Mouse (Mus musculus) forebrain, embryonic 14.5 days (tissue): Measurements from ENCODE around the gene Trim61. TPM values are rescaled to one million over a fixed set of nuclear protein-coding genes. Genes with fewer than 3 reads are reported as not detected.
A peak's percentile ranks its signal among the peaks of the same experiment; 100 is the strongest.

Source experiments
- ATAC-seq: fragments of 200-750 bp; cut with Nextera tagmentation; 2 replicates; pipeline ENCODE4 v1.8.0; 2017; ENCODE audit warnings: mild to moderate bottlenecking, moderate library complexity
- DNase-seq: peaks from one replicate; pipeline ENCODE4 v3.0.0-alpha.2; 2015; ENCODE audit warnings: low spot score
- H3K27ac ChIP-seq: fragments of 300-500 bp; sonication (generic); 2 replicates; pipeline ENCODE4 v1.5.1; 2014; ENCODE audit warnings: low read depth, mild to moderate bottlenecking, control low read depth, low read length, moderate library complexity
- H3K27me3 ChIP-seq: fragments of 300-500 bp; sonication (generic); replicated peaks from 2 replicates; pipeline ENCODE4 v1.6.1; 2014; ENCODE audit warnings: low read length, control low read depth, mixed read lengths; ENCODE audit not compliant: control insufficient read depth, insufficient read depth
- H3K36me3 ChIP-seq: fragments of 300-500 bp; sonication (generic); 2 replicates; pipeline ENCODE4 v1.6.1; 2014; ENCODE audit warnings: low read length, control low read depth; ENCODE audit not compliant: control insufficient read depth, insufficient read depth
- H3K4me1 ChIP-seq: fragments of 300-500 bp; sonication (generic); 2 replicates; pipeline ENCODE4 v1.6.1; 2014; ENCODE audit warnings: antibody characterized with exemption, low read length, control low read depth; ENCODE audit not compliant: control insufficient read depth, insufficient read depth
- H3K4me2 ChIP-seq: fragments of 300-500 bp; sonication (generic); 2 replicates; pipeline ENCODE4 v1.6.1; 2014; ENCODE audit warnings: mild to moderate bottlenecking, control low read depth, low read length
- H3K4me3 ChIP-seq: fragments of 300-500 bp; sonication (generic); 2 replicates; pipeline ENCODE4 v1.5.1; 2014; ENCODE audit warnings: low read depth, low read length, control low read depth
- H3K9ac ChIP-seq: fragments of 300-500 bp; sonication (generic); 2 replicates; pipeline ENCODE4 v1.6.1; 2014; ENCODE audit warnings: mild to moderate bottlenecking, low read length, control low read depth, moderate library complexity
- H3K9me3 ChIP-seq: fragments of 300-500 bp; sonication (generic); replicated peaks from 2 replicates; pipeline ENCODE4 v1.6.1; 2016; ENCODE audit warnings: low read length, control low read depth, mixed read lengths; ENCODE audit not compliant: control insufficient read depth
- WGBS: fragments of 180-500 bp; shearing (Covaris S2); extraction: QIAGEN DNeasy Blood & Tissue Kit; methylation state at CpG from one replicate; pipeline ENCODE4 v1.1.7; 2014; 5-methylcytosine and 5-hydroxymethylcytosine counted together
- polyA plus RNA-seq: library from polyadenylated mRNA; unstranded; fragments of >200 nt; fragmentation: Nextera tagmentation; extraction: Ambion mirVana; gene quantifications from 2 replicates; pipeline ENCODE4 v1.2.1, GENCODE M21; 2014

The Trim61 gene
- not detected in 2 replicates for polyA plus RNA-seq

- no peak within 1 kb of the TSS for H3K27ac ChIP-seq
- no peaks in the 10 kb centered on the region for H3K27me3 ChIP-seq
- no peak within 1 kb of the TSS for H3K4me2 ChIP-seq
- 88% methylated on average over 8 of the region's 8 CpGs for WGBS
- H3K4me3 ChIP-seq = no peak within 1 kb of the TSS
- H3K36me3 ChIP-seq = no peaks in the 10 kb centered on the region
- no peaks in the 10 kb centered on the region for H3K9me3 ChIP-seq
- ATAC-seq = no peak
- no peaks in the 10 kb centered on the region for H3K4me1 ChIP-seq
- no peak within 1 kb of the TSS for H3K9ac ChIP-seq
- DNase-seq = no peak
These were observed at the start of gene Trim61, which contains the start of gene Trim60 for GRCm38 (mm10) chr8:65018423-65018822. Trim61 (minus strand) TSS chr8:65018523. Trim60 (minus strand) TSS chr8:65018584.

- Histone ChIP-seq H3K4me1 (no peaks in the 10 kb centered on the region), H3K9me3 (no peaks in the 10 kb centered on the region), H3K9ac (no peak overlapping the region), H3K36me3 (no peaks in the 10 kb centered on the region), H3K4me2 (peak overlapping the region; percentile 29; the same call in 1 of the 2 replicates), H3K4me3 (no peak overlapping the region), H3K27me3 (no peaks in the 10 kb centered on the region), H3K27ac (no peak overlapping the region)
- peak; percentile 46 for DNase-seq
- ATAC-seq = peak; percentile 68
- 7% methylated on average over 10 of the region's 10 CpGs for WGBS
These were observed 49.6 kb upstream of the Trim61 start for GRCm38 (mm10) chr8:65067694-65068472.

GRCm38 (mm10) chr8:65067031-65067430, 48.7 kb upstream of the Trim61 start:
- no peaks in the 10 kb centered on the region for H3K4me1 ChIP-seq
- no peak overlapping the region for H3K27ac ChIP-seq
- WGBS = 94% methylated on average over 4 of the region's 4 CpGs
- H3K4me2 ChIP-seq = no peak overlapping the region
- H3K9me3 ChIP-seq = no peaks in the 10 kb centered on the region
- DNase-seq (no peak), ATAC-seq (no peak)
- H3K36me3 ChIP-seq = no peaks in the 10 kb centered on the region
- H3K27me3 ChIP-seq = no peaks in the 10 kb centered on the region
- no peak overlapping the region for H3K4me3 ChIP-seq
- H3K9ac ChIP-seq = no peak overlapping the region

GRCm38 (mm10) chr8:65065622-65066021, 47.3 kb upstream of the Trim61 start:
- WGBS = 91% methylated on average over 3 of the region's 3 CpGs
- no peak for DNase-seq
- no peaks in the 10 kb centered on the region for H3K27me3 ChIP-seq
- H3K4me2 ChIP-seq = no peak overlapping the region
- H3K4me3 ChIP-seq = no peak overlapping the region
- H3K9ac ChIP-seq = no peak overlapping the region
- no peaks in the 10 kb centered on the region for H3K36me3 ChIP-seq
- no peak for ATAC-seq
- H3K9me3 ChIP-seq = no peaks in the 10 kb centered on the region
- H3K4me1 ChIP-seq = no peaks in the 10 kb centered on the region
- no peak overlapping the region for H3K27ac ChIP-seq

GRCm38 (mm10) chr8:65064071-65064470, 45.7 kb upstream of the Trim61 start:
- Histone ChIP-seq H3K4me1 (no peaks in the 10 kb centered on the region), H3K4me2 (no peak overlapping the region), H3K4me3 (no peak overlapping the region), H3K27me3 (no peaks in the 10 kb centered on the region), H3K9ac (no peak overlapping the region), H3K27ac (no peak overlapping the region), H3K36me3 (no peaks in the 10 kb centered on the region), H3K9me3 (no peaks in the 10 kb centered on the region)
- WGBS = 50% methylated on average over 2 of the region's 2 CpGs
- DNase-seq (no peak), ATAC-seq (no peak)

GRCm38 (mm10) chr8:65062195-65062594, 43.9 kb upstream of the Trim61 start:
- Histone ChIP-seq H3K27ac (no peak overlapping the region), H3K4me3 (no peak overlapping the region), H3K4me1 (no peaks in the 10 kb centered on the region), H3K36me3 (no peaks in the 10 kb centered on the region), H3K27me3 (no peaks in the 10 kb centered on the region), H3K9me3 (no peaks in the 10 kb centered on the region), H3K9ac (no peak overlapping the region), H3K4me2 (no peak overlapping the region)
- 74% methylated on average over 4 of the region's 4 CpGs for WGBS
- ATAC-seq (no peak), DNase-seq (no peak)

- H3K27ac ChIP-seq = no peak overlapping the region
- WGBS = 93% methylated on average over 4 of the region's 4 CpGs
- H3K27me3 ChIP-seq = no peaks in the 10 kb centered on the region
- no peak overlapping the region for H3K4me3 ChIP-seq
- no peaks in the 10 kb centered on the region for H3K4me1 ChIP-seq
- H3K9ac ChIP-seq = no peak overlapping the region
- DNase-seq (no peak), ATAC-seq (no peak)
- H3K4me2 ChIP-seq = no peak overlapping the region
- no peaks in the 10 kb centered on the region for H3K9me3 ChIP-seq
- H3K36me3 ChIP-seq = no peaks in the 10 kb centered on the region
These were observed 38.4 kb upstream of the Trim61 start for GRCm38 (mm10) chr8:65056722-65057121.

GRCm38 (mm10) chr8:65053968-65054367, 35.6 kb upstream of the Trim61 start:
- H3K36me3 ChIP-seq = no peaks in the 10 kb centered on the region
- no peak overlapping the region for H3K4me3 ChIP-seq
- H3K4me1 ChIP-seq = no peaks in the 10 kb centered on the region
- H3K9me3 ChIP-seq = no peaks in the 10 kb centered on the region
- H3K9ac ChIP-seq = no peak overlapping the region
- no peaks in the 10 kb centered on the region for H3K27me3 ChIP-seq
- no peak overlapping the region for H3K4me2 ChIP-seq
- DNase-seq (no peak), ATAC-seq (no peak)
- no peak overlapping the region for H3K27ac ChIP-seq
- WGBS = 75% methylated on average over 5 of the region's 5 CpGs

- H3K27me3 ChIP-seq = no peaks in the 10 kb centered on the region
- H3K4me2 ChIP-seq = no peak overlapping the region
- ATAC-seq (no peak), DNase-seq (no peak)
- H3K4me1 ChIP-seq = no peaks in the 10 kb centered on the region
- H3K9me3 ChIP-seq = no peaks in the 10 kb centered on the region
- H3K36me3 ChIP-seq = no peaks in the 10 kb centered on the region
- H3K4me3 ChIP-seq = no peak overlapping the region
- 89% methylated on average over 3 of the region's 3 CpGs for WGBS
- no peak overlapping the region for H3K27ac ChIP-seq
- H3K9ac ChIP-seq = no peak overlapping the region
These were observed 35.2 kb upstream of the Trim61 start for GRCm38 (mm10) chr8:65053554-65053953.
